Mouse (Mus musculus): ENCODE measurements around the gene Lin37.

- no peak for TF ChIP-seq POLR2A (IDR thresholded peaks at IDR 0.05; ENCODE audit: extremely low read depth, insufficient read depth, low read length)
- TF ChIP-seq CTCF (IDR thresholded peaks at IDR 0.05; ENCODE audit: extremely low read depth, insufficient read depth, low read length) = no peak
Observed at GRCm38 (mm10) chr7:30564970-30565571, 5.4 kb upstream of the Lin37 start, which contains the start of gene Igflr1.
